Mouse (Mus musculus): ENCODE results near the gene Arfgef2. TPM values are rescaled to one million over a fixed set of nuclear protein-coding genes. Genes with fewer than 3 reads are reported as not detected.

The Arfgef2 gene
- polyA plus RNA-seq, 1 experiment from 2014 or later = 4.4 TPM

GRCm38 (mm10) chr2:166933943-166934342 lies 128.6 kb downstream of the Arfgef2 start:
- no peak for DNase-seq (ENCODE audit: low spot score, missing footprints)
- Histone ChIP-seq H3K4me1 (ENCODE audit: control insufficient read depth, insufficient read depth, low read length) (no peaks in the 10 kb centered on the region), H3K9ac (ENCODE audit: low read length) (no peak overlapping the region), H3K27ac (ENCODE audit: low read depth, low read length) (no peak overlapping the region), H3K4me2 (no peak overlapping the region), H3K27me3 (ENCODE audit: control insufficient read depth, insufficient read depth, low read length) (no peaks in the 10 kb centered on the region), H3K36me3 (ENCODE audit: control insufficient read depth, insufficient read depth, low read length) (peaks cover 32% of the 10 kb centered on the region), H3K4me3 (ENCODE audit: low read depth, low read length) (no peak overlapping the region), H3K9me3 (ENCODE audit: control insufficient read depth, low read length) (no peaks in the 10 kb centered on the region)
- no peak for ATAC-seq (ENCODE audit: low FRiP score)
- WGBS = 95% methylated on average over 6 of the region's 6 CpGs

GRCm38 (mm10) chr2:166934416-166934815 lies 129.0 kb downstream of the Arfgef2 start:
- no peak overlapping the region for H3K27ac ChIP-seq (ENCODE audit: low read depth, low read length)
- H3K4me2 ChIP-seq = no peak overlapping the region
- peaks cover 29% of the 10 kb centered on the region for H3K36me3 ChIP-seq (ENCODE audit: control insufficient read depth, insufficient read depth, low read length)
- no peaks in the 10 kb centered on the region for H3K9me3 ChIP-seq (ENCODE audit: control insufficient read depth, low read length)
- ATAC-seq (ENCODE audit: low FRiP score) (no peak), DNase-seq (ENCODE audit: low spot score, missing footprints) (no peak)
- WGBS = 81% methylated on average over 5 of the region's 5 CpGs
- no peaks in the 10 kb centered on the region for H3K27me3 ChIP-seq (ENCODE audit: control insufficient read depth, insufficient read depth, low read length)
- H3K4me1 ChIP-seq (ENCODE audit: control insufficient read depth, insufficient read depth, low read length) = no peaks in the 10 kb centered on the region
- no peak overlapping the region for H3K4me3 ChIP-seq (ENCODE audit: low read depth, low read length)
- no peak overlapping the region for H3K9ac ChIP-seq (ENCODE audit: low read length)

GRCm38 (mm10) chr2:166935582-166935981 lies 130.2 kb downstream of the Arfgef2 start:
- no peak overlapping the region for H3K4me3 ChIP-seq (ENCODE audit: low read depth, low read length)
- H3K4me1 ChIP-seq (ENCODE audit: control insufficient read depth, insufficient read depth, low read length) = no peaks in the 10 kb centered on the region
- peaks cover 24% of the 10 kb centered on the region for H3K36me3 ChIP-seq (ENCODE audit: control insufficient read depth, insufficient read depth, low read length)
- 95% methylated on average over 7 of the region's 7 CpGs for WGBS
- DNase-seq (ENCODE audit: low spot score, missing footprints) = no peak
- no peak for ATAC-seq (ENCODE audit: low FRiP score)
- H3K4me2 ChIP-seq = no peak overlapping the region
- H3K9me3 ChIP-seq (ENCODE audit: control insufficient read depth, low read length) = no peaks in the 10 kb centered on the region
- no peak overlapping the region for H3K9ac ChIP-seq (ENCODE audit: low read length)
- no peak overlapping the region for H3K27ac ChIP-seq (ENCODE audit: low read depth, low read length)
- H3K27me3 ChIP-seq (ENCODE audit: control insufficient read depth, insufficient read depth, low read length) = no peaks in the 10 kb centered on the region

DNA sequence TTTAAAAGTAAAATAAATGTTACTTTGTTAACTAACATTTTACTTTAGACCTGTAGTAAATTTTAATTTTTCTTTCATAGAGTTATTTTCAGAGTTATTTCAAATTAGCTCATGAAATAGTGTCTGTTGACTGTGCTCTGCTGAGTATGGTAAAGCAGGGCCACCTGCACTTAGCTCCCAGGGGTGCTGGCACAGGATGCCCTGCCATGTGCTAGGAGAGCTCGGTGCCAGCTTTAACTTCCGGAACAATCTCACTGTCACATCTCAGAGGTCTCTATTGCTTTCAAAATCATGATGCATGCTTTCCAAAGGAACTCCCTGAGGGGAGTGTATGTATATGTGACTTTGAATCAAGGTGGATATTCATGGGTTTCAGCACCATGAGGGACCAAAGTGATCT lies 130.8 kb downstream of the Arfgef2 start:
- ATAC-seq (ENCODE audit: low FRiP score) (no peak), DNase-seq (ENCODE audit: low spot score, missing footprints) (no peak)
- no peak overlapping the region for H3K4me3 ChIP-seq (ENCODE audit: low read depth, low read length)
- no peaks in the 10 kb centered on the region for H3K27me3 ChIP-seq (ENCODE audit: control insufficient read depth, insufficient read depth, low read length)
- H3K9me3 ChIP-seq (ENCODE audit: control insufficient read depth, low read length) = no peaks in the 10 kb centered on the region
- no peaks in the 10 kb centered on the region for H3K4me1 ChIP-seq (ENCODE audit: control insufficient read depth, insufficient read depth, low read length)
- no peak overlapping the region for H3K9ac ChIP-seq (ENCODE audit: low read length)
- H3K27ac ChIP-seq (ENCODE audit: low read depth, low read length) = no peak overlapping the region
- peaks cover 21% of the 10 kb centered on the region; the same call in 1 of the 2 replicates for H3K36me3 ChIP-seq (ENCODE audit: control insufficient read depth, insufficient read depth, low read length)
- WGBS = 97% methylated on average over 2 of the region's 2 CpGs
- H3K4me2 ChIP-seq = no peak overlapping the region

GRCm38 (mm10) chr2:166943146-166943545 lies 137.8 kb downstream of the Arfgef2 start:
- Histone ChIP-seq H3K9me3 (ENCODE audit: control insufficient read depth, low read length) (no peaks in the 10 kb centered on the region), H3K36me3 (ENCODE audit: control insufficient read depth, insufficient read depth, low read length) (peaks cover 21% of the 10 kb centered on the region), H3K4me3 (ENCODE audit: low read depth, low read length) (no peak overlapping the region), H3K4me2 (no peak overlapping the region), H3K9ac (ENCODE audit: low read length) (no peak overlapping the region), H3K27ac (ENCODE audit: low read depth, low read length) (no peak overlapping the region), H3K4me1 (ENCODE audit: control insufficient read depth, insufficient read depth, low read length) (no peaks in the 10 kb centered on the region), H3K27me3 (ENCODE audit: control insufficient read depth, insufficient read depth, low read length) (no peaks in the 10 kb centered on the region)
- WGBS = 90% methylated on average over 2 of the region's 2 CpGs
- DNase-seq (ENCODE audit: low spot score, missing footprints) = no peak
- ATAC-seq (ENCODE audit: low FRiP score) = no peak

DNA sequence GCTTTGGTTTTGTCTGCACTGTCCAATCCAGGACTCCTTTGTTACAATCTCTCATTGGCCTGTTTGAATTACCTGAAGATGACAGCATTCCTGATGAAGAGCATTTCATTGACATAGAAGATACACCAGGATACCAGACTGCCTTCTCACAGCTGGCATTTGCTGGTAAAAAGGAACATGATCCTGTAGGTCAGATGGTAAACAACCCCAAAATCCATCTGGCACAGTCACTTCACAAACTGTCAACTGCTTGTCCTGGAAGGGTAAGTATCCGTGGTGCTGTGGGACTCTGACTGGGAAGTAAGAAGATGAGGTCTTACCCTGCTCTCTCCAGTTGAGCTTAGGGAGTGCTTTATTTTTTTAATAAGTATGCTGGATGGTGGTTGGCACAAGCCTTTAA lies 139.0 kb downstream of the Arfgef2 start:
- peaks cover 31% of the 10 kb centered on the region for H3K36me3 ChIP-seq (ENCODE audit: control insufficient read depth, insufficient read depth, low read length)

GRCm38 (mm10) chr2:166945456-166945855 lies 140.1 kb downstream of the Arfgef2 start:
- DNase-seq (ENCODE audit: low spot score, missing footprints) = no peak
- Histone ChIP-seq H3K4me2 (no peak overlapping the region), H3K9ac (ENCODE audit: low read length) (no peak overlapping the region), H3K4me3 (ENCODE audit: low read depth, low read length) (no peak overlapping the region), H3K27ac (ENCODE audit: low read depth, low read length) (no peak overlapping the region), H3K27me3 (ENCODE audit: control insufficient read depth, insufficient read depth, low read length) (no peaks in the 10 kb centered on the region), H3K9me3 (ENCODE audit: control insufficient read depth, low read length) (no peaks in the 10 kb centered on the region), H3K4me1 (ENCODE audit: control insufficient read depth, insufficient read depth, low read length) (no peaks in the 10 kb centered on the region), H3K36me3 (ENCODE audit: control insufficient read depth, insufficient read depth, low read length) (peaks cover 42% of the 10 kb centered on the region)
- ATAC-seq (ENCODE audit: low FRiP score) = no peak
- 71% methylated on average over 4 of the region's 4 CpGs for WGBS

More for the DNA sequence above, 139.0 kb downstream of the Arfgef2 start:
- Histone ChIP-seq H3K4me3 (ENCODE audit: low read depth, low read length) (no peak overlapping the region), H3K27ac (ENCODE audit: low read depth, low read length) (no peak overlapping the region), H3K4me2 (no peak overlapping the region), H3K4me1 (ENCODE audit: control insufficient read depth, insufficient read depth, low read length) (no peaks in the 10 kb centered on the region), H3K9me3 (ENCODE audit: control insufficient read depth, low read length) (no peaks in the 10 kb centered on the region), H3K9ac (ENCODE audit: low read length) (no peak overlapping the region), H3K27me3 (ENCODE audit: control insufficient read depth, insufficient read depth, low read length) (no peaks in the 10 kb centered on the region)
- ATAC-seq (ENCODE audit: low FRiP score) (no peak), DNase-seq (ENCODE audit: low spot score, missing footprints) (no peak)
- WGBS = 86% methylated on average over 1 of the region's 1 CpGs

Other genes with a start within 250 kb of the Arfgef2 start
- gene Prex1, start 91.8 kb upstream of the Arfgef2 start, polyA plus RNA-seq (2014; fragmentation: Nextera tagmentation; extraction: Ambion mirVana) = 16.5 and 19.8 TPM in 2 replicates
- gene Trp53rkb, start 13.1 kb upstream of the Arfgef2 start, polyA plus RNA-seq (2014; fragmentation: Nextera tagmentation; extraction: Ambion mirVana) = 8.7 and 10.8 TPM in 2 replicates
- gene Cse1l, start 100.5 kb downstream of the Arfgef2 start, polyA plus RNA-seq (2014; fragmentation: Nextera tagmentation; extraction: Ambion mirVana) = 231 and 260 TPM in 2 replicates
- 96.2 and 104 TPM in 2 replicates for gene Stau1, start 190.7 kb downstream of the Arfgef2 start, polyA plus RNA-seq (2014; fragmentation: Nextera tagmentation; extraction: Ambion mirVana)
- gene Ddx27, start 209.6 kb downstream of the Arfgef2 start, polyA plus RNA-seq (2014; fragmentation: Nextera tagmentation; extraction: Ambion mirVana) = 40.6 and 42.5 TPM in 2 replicates

All from midbrain, embryonic 11.5 days (tissue).